Mouse (Mus musculus): Measurements from ENCODE around the gene Myh14. TPM values are rescaled to one million over a fixed set of nuclear protein-coding genes. Genes with fewer than 3 reads are reported as not detected.
A peak's percentile ranks its signal among the peaks of the same experiment; 100 is the strongest.

The Myh14 gene
- total and polyA plus RNA-seq, 3 experiments = under 0.01 to 0.08 TPM; not detected in 1

DNA sequence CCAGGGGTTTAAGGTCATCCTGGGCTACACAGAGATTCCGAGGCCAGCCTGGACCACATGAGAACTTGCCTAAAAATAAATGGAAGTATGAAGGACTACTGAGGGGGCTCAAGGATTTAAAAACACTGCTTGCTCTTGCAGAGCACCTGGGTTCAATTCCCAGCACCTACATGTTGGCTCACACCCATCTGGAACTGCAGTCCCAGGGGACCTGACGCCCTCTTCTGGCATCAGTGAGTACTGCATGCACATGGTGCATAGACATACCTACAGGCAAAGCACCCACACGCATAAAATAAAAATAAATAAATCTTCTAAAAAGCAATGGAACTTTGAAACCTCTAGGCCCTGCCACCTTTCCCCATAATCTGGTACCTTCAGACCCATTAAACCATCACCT lies 18.2 kb upstream of the Myh14 start:
- H3K9me3 ChIP-seq (replicated peaks; ENCODE audit: insufficient read depth, low read length) = no peaks in the 10 kb centered on the region
- H3K27me3 ChIP-seq (ENCODE audit: control insufficient read depth in 1 of 2, insufficient read depth in 2 of 2, low read length in 2 of 2) = no peaks in the 10 kb centered on the region
- no peak overlapping the region for H3K9ac ChIP-seq (ENCODE audit: control insufficient read depth, low read depth, low read length, poor library complexity, severe bottlenecking)
- no peaks in the 10 kb centered on the region for H3K36me3 ChIP-seq (ENCODE audit: control insufficient read depth in 1 of 2, insufficient read depth in 2 of 2, low read length in 2 of 2)
- peaks cover 0 to 6% of the 10 kb centered on the region in 2 experiments; a peak in 1 of 4 replicates for H3K4me1 ChIP-seq (ENCODE audit: control insufficient read depth in 1 of 2, insufficient read depth in 2 of 2, low read length in 2 of 2)
- no peak for DNase-seq (ENCODE audit: low read depth, low spot score)
- no peak overlapping the region for H3K27ac ChIP-seq (ENCODE audit: control insufficient read depth, low read depth, low read length)
- TF ChIP-seq MXI1 (IDR thresholded peaks at IDR 0.05; ENCODE audit: low read depth, low read length) = no peak
- TF ChIP-seq CTCF (IDR thresholded peaks at IDR 0.05 in 2 of 3, conservative IDR thresholded peaks at IDR 0.05 in 1 of 3; ENCODE audit: control insufficient read depth in 1 of 3, insufficient read depth in 1 of 3, low read depth in 2 of 3, low read length in 3 of 3, poor library complexity in 1 of 3, severe bottlenecking in 1 of 3) = peak; percentile 4 to 42 (median 26); a peak in 4 of 6 replicates
- TF ChIP-seq JUND (IDR thresholded peaks at IDR 0.05; ENCODE audit: low read depth, low read length) = no peak
- TF ChIP-seq ETS1 (IDR thresholded peaks at IDR 0.05; ENCODE audit: low read depth, low read length) = no peak
- no peak overlapping the region for H3K4me3 ChIP-seq (ENCODE audit: control insufficient read depth in 1 of 2, insufficient read depth in 1 of 2, low read depth in 2 of 2, low read length in 2 of 2)
- H3K79me2 ChIP-seq (ENCODE audit: control insufficient read depth, insufficient read depth, low read length, poor library complexity) = no peaks in the 10 kb centered on the region

DNA sequence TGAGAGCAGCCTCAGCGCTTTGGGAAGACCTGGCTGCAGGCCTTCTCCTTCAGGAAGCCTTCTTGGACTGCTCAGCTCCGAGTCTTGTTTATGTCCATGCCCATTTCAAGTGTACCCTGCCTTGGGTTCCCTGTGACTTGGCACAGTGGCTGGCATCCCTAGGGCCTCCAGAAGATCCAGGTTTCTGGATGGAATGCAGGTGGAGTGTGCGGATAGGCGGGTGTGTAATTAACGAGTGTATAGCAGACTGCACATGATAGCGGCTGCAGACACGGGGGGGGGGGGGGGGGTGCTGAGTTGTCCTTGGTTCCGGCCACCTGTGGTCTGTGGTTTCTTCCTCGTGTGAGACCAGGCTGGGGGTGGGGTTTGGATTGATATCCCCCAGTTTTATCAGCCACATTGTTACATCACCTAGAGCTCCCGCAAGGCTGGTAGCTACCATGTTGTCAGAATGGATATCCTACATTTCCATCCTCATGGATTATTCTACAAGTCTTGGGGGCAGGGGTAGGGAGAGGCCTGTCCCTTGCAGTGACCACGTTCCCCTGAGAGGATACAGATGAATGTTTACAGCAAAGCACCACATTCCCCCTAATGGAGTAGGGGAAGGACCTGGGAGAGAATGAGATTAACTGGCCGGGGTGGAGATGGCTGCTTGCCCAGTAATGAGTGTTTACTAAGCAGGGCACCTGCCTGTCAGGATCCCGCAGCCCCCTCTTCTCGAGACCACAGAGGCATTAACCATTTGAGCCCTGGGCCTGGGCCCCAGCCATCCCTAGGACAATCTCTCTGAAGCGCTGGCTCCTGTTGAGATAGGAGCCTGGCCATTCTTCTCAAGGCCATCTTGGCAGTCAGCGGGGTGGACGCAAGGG lies 15.1 kb upstream of the Myh14 start:
- Histone ChIP-seq H3K4me1 (ENCODE audit: control insufficient read depth in 1 of 2, insufficient read depth in 2 of 2, low read length in 2 of 2) (peaks cover 0 to 6% of the 10 kb centered on the region in 2 experiments; a peak in 1 of 4 replicates), H3K9ac (ENCODE audit: control insufficient read depth, low read depth, low read length, poor library complexity, severe bottlenecking) (no peak overlapping the region), H3K27ac (ENCODE audit: control insufficient read depth, low read depth, low read length) (no peak overlapping the region), H3K36me3 (ENCODE audit: control insufficient read depth in 1 of 2, insufficient read depth in 2 of 2, low read length in 2 of 2) (no peaks in the 10 kb centered on the region), H3K27me3 (ENCODE audit: control insufficient read depth in 1 of 2, insufficient read depth in 2 of 2, low read length in 2 of 2) (no peaks in the 10 kb centered on the region), H3K9me3 (replicated peaks; ENCODE audit: insufficient read depth, low read length) (no peaks in the 10 kb centered on the region), H3K4me3 (ENCODE audit: control insufficient read depth in 1 of 2, insufficient read depth in 1 of 2, low read depth in 2 of 2, low read length in 2 of 2) (no peak overlapping the region), H3K79me2 (ENCODE audit: control insufficient read depth, insufficient read depth, low read length, poor library complexity) (no peaks in the 10 kb centered on the region)
- 0 out of 2 replicates have a peak, but pooled peaks have one; percentile 20 for TF ChIP-seq ETS1 (IDR thresholded peaks at IDR 0.05; ENCODE audit: low read depth, low read length)
- TF ChIP-seq ZKSCAN1 (IDR thresholded peaks at IDR 0.05; ENCODE audit: low read depth, low read length) = no peak
- DNase-seq (ENCODE audit: low read depth, low spot score) = no peak

DNA sequence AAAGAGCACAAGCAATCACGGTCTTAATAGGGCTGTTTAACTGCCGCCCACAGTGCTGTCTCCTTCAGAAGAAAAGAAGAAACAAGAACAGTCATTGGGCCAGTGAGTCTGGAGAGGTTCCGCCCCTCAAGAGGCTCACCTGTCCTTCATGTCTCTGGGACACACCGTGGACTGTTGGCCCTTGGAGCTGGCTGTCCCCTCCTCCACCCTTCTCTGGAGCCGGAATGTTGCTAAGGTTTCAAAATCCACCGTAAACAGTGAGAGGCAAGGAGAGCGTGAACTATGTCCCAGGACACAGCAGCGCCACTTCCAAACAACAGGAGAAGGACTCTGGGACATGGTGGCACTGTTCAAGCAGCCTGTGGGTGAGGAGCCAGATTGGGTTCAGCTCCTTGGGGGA lies 13.0 kb upstream of the Myh14 start:
- no peak overlapping the region for H3K9ac ChIP-seq (ENCODE audit: control insufficient read depth, low read depth, low read length, poor library complexity, severe bottlenecking)
- H3K36me3 ChIP-seq (ENCODE audit: control insufficient read depth in 1 of 2, insufficient read depth in 2 of 2, low read length in 2 of 2) = no peaks in the 10 kb centered on the region
- peaks cover 0 to 6% of the 10 kb centered on the region in 2 experiments; a peak in 1 of 4 replicates for H3K4me1 ChIP-seq (ENCODE audit: control insufficient read depth in 1 of 2, insufficient read depth in 2 of 2, low read length in 2 of 2)
- no peak for DNase-seq (ENCODE audit: low read depth, low spot score)
- H3K4me3 ChIP-seq (ENCODE audit: control insufficient read depth in 1 of 2, insufficient read depth in 1 of 2, low read depth in 2 of 2, low read length in 2 of 2) = no peak overlapping the region
- no peak for TF ChIP-seq EP300 (IDR thresholded peaks at IDR 0.05; ENCODE audit: low read depth in 1 of 2, low read length in 2 of 2)
- TF ChIP-seq MXI1 (IDR thresholded peaks at IDR 0.05; ENCODE audit: low read depth, low read length) = no peak
- no peak for TF ChIP-seq ETS1 (IDR thresholded peaks at IDR 0.05; ENCODE audit: low read depth, low read length)
- no peak for TF ChIP-seq RAD21 (IDR thresholded peaks at IDR 0.05; ENCODE audit: low read depth, low read length)
- no peak for TF ChIP-seq BHLHE40 (IDR thresholded peaks at IDR 0.05; ENCODE audit: borderline replicate concordance, low read depth, low read length)
- no peaks in the 10 kb centered on the region for H3K27me3 ChIP-seq (ENCODE audit: control insufficient read depth in 1 of 2, insufficient read depth in 2 of 2, low read length in 2 of 2)
- H3K9me3 ChIP-seq (replicated peaks; ENCODE audit: insufficient read depth, low read length) = no peaks in the 10 kb centered on the region
- H3K79me2 ChIP-seq (ENCODE audit: control insufficient read depth, insufficient read depth, low read length, poor library complexity) = no peaks in the 10 kb centered on the region
- H3K27ac ChIP-seq (ENCODE audit: control insufficient read depth, low read depth, low read length) = no peak overlapping the region

Data from MEL (cell line).